Mouse (Mus musculus) neural tube, embryonic 15.5 days (tissue): Measurements from ENCODE around the gene Nlrp4c. TPM values are rescaled to one million over a fixed set of nuclear protein-coding genes. Genes with fewer than 3 reads are reported as not detected.
A peak's percentile ranks its signal among the peaks of the same experiment; 100 is the strongest.

Experiments
- ATAC-seq: fragments of 200-750 bp; cut with Nextera tagmentation; 2 replicates; pipeline ENCODE4 v1.8.0; 2017; ENCODE audit warnings: mild to moderate bottlenecking, moderate TSS enrichment, moderate library complexity; ENCODE audit not compliant: low FRiP score
- H3K27ac ChIP-seq: fragments of 300-500 bp; sonication (generic); replicated peaks from 2 replicates; pipeline ENCODE4 v1.5.1; 2015; ENCODE audit warnings: mild to moderate bottlenecking, inconsistent platforms
- H3K27me3 ChIP-seq: fragments of 300-500 bp; sonication (generic); replicated peaks from 2 replicates; pipeline ENCODE4 v1.6.1; 2015; ENCODE audit warnings: inconsistent platforms
- H3K36me3 ChIP-seq: fragments of 300-500 bp; sonication (generic); 2 replicates; pipeline ENCODE4 v1.6.1; 2015; ENCODE audit warnings: inconsistent platforms
- H3K4me1 ChIP-seq: fragments of 300-500 bp; sonication (generic); 2 replicates; pipeline ENCODE4 v1.6.1; 2015; ENCODE audit warnings: inconsistent platforms
- H3K4me2 ChIP-seq: fragments of 300-500 bp; sonication (generic); 2 replicates; pipeline ENCODE4 v1.6.1; 2015; ENCODE audit warnings: inconsistent platforms, mild to moderate bottlenecking, moderate library complexity
- H3K4me3 ChIP-seq: fragments of 300-500 bp; sonication (generic); replicated peaks from 2 replicates; pipeline ENCODE4 v1.5.1; 2015; ENCODE audit warnings: mild to moderate bottlenecking, inconsistent platforms
- H3K9ac ChIP-seq: fragments of 300-500 bp; sonication (generic); replicated peaks from 2 replicates; pipeline ENCODE4 v1.6.1; 2015; ENCODE audit warnings: mild to moderate bottlenecking, inconsistent platforms
- H3K9me3 ChIP-seq: fragments of 300-500 bp; sonication (generic); replicated peaks from 2 replicates; pipeline ENCODE4 v1.6.1; 2016; ENCODE audit warnings: inconsistent platforms
- WGBS: fragments of 180-500 bp; shearing (Covaris S2); methylation state at CpG from one replicate; pipeline ENCODE4 v1.1.7; 2015; ENCODE audit warnings: mixed read lengths; 5-methylcytosine and 5-hydroxymethylcytosine counted together
- polyA plus RNA-seq: library from polyadenylated mRNA; unstranded; fragments of >200 nt; fragmentation: Nextera tagmentation; extraction: Ambion mirVana; gene quantifications from 2 replicates; pipeline ENCODE4 v1.2.1, GENCODE M21; 2015

Nlrp4c gene
- polyA plus RNA-seq, 1 experiment from 2014 or later, result not detected

DNA sequence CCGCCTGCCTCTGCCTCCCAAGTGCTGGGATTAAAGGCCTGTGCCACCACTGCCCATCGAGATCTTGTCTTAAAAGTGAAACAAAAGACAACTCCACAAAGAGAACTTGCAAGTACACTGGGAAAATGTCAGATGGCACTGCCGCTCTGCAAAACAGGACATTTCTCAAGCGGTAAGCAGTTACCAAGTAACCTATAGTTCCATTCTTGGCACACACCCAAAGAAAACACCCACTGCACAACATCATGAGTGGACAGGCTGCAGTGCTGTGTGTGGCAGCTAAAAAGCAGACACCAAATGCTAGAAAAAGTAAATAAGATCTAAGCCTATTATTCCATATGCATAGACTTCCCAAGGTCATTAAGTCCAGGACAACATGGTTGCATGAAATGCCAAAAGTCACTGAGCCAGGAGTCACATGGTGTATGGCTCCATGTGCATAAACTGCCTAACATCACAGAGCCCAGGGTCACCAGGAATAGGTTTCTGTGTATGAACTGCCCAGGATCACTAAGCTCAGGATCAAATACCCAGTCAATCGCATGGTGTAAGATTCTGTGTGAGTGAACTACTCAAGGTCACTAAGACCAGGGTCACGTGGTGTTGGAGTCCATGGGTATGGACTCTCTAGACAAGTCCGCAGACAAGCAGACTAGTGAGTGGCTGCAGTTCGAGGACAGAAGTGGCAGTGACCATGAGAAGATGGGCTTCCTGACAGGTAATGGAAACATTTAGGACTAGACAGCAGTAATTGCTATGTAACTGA, 100.6 kb downstream of the Nlrp4c start:
- no peak for ATAC-seq
- Histone ChIP-seq H3K36me3 (peaks cover 6% of the 10 kb centered on the region; the same call in 1 of the 2 replicates), H3K4me2 (no peak overlapping the region), H3K4me3 (no peak overlapping the region), H3K27ac (no peak overlapping the region), H3K9ac (no peak overlapping the region), H3K9me3 (no peaks in the 10 kb centered on the region), H3K4me1 (peaks cover 43% of the 10 kb centered on the region), H3K27me3 (no peaks in the 10 kb centered on the region)
- WGBS, result 80% methylated on average over 8 of the region's 8 CpGs

DNA sequence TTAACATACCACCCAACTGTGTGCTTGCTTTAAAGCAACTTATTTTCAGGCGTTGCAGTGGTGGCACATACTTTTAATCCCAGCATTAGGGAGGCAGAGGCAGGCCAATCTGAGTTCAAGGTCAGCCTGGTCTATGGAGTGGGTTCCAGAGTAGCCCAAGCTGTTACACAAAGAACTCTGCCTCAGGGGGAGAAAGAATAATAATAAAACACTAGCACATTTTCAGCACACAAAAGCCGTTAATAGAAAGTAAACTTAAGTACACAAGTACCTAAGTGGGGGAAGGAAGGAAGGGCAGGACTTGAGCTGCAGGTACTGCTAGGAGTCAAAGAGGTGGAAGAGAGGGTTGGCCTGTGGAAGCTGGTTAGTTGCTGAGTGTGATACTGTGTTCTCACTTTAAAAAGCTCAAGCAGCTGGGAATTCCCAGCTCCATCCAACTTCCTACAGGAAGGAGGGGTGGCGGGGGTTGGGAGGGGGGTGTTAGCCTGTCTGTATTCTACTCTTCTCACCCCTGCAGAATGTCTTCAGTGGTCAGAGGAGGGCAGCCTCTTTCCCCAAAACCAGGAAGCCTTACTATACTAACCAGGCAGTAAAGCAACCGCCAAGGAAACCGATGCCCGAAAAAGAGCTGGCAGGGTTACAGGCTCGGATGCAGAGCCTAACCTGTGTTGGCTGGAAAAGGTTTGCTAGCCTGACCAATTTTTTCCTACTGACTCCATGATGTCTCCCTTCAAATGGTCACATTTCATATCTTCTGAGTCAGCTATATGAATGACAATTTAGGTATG, 101.4 kb downstream of the Nlrp4c start:
- 82% methylated on average over 7 of the region's 7 CpGs for WGBS
- ATAC-seq, result no peak
- peak overlapping the region; percentile 33; the same call in 1 of the 2 replicates for H3K27ac ChIP-seq

DNA sequence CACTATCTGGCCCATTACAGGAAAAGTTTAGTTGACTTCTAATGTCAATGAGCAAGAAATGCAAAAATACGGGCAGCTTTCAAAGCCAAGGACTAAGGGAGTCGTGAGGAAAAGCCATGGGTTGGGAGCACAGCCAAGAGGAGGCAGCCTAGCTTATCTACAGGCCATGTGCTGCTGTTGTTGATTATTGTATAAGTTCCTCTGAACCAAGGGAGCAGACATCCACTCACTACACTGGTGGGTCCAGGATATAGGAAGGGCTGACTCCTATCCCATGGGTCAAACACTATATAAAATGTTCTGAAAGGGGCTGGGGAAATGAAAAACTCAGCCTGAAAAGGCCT, 102.0 kb downstream of the Nlrp4c start:
- Histone ChIP-seq H3K27ac (peak overlapping the region; percentile 33; the same call in 1 of the 2 replicates), H3K9me3 (no peaks in the 10 kb centered on the region), H3K4me1 (peaks cover 50% of the 10 kb centered on the region), H3K4me2 (no peak overlapping the region), H3K27me3 (no peaks in the 10 kb centered on the region), H3K4me3 (no peak overlapping the region), H3K9ac (no peak overlapping the region), H3K36me3 (peaks cover 2% of the 10 kb centered on the region; the same call in 1 of the 2 replicates)
- WGBS, result 80% methylated on average over 2 of the region's 2 CpGs
- no peak for ATAC-seq

More for the DNA sequence above, 101.4 kb downstream of the Nlrp4c start:
- Histone ChIP-seq H3K9ac (no peak overlapping the region), H3K4me2 (no peak overlapping the region), H3K4me3 (no peak overlapping the region), H3K36me3 (peaks cover 6% of the 10 kb centered on the region; the same call in 1 of the 2 replicates), H3K4me1 (peaks cover 49% of the 10 kb centered on the region), H3K27me3 (no peaks in the 10 kb centered on the region), H3K9me3 (no peaks in the 10 kb centered on the region)

DNA sequence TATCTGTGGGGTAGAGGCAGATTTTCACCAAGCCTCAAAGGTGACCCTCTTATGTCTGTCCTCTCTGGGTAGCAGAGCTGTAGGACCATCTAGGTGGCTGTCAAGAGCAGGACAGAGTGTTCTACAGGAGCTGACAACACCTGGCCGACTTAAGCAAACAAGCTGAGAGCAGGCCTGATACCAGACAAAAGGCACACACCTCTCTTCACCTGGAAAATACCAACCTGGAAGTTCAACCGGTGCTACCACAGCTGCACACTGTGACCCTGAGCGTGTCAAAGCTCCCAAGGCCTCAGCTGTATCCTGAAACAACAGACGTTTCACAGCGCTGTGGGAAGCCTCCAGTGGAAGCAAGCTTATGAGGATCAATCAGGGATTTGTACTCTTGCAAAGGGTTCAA, 102.7 kb downstream of the Nlrp4c start:
- Histone ChIP-seq H3K4me3 (no peak overlapping the region), H3K27ac (0 out of 2 replicates have a peak overlapping the region, but pooled peaks have one; percentile 33), H3K4me1 (peaks cover 53% of the 10 kb centered on the region), H3K36me3 (no peaks in the 10 kb centered on the region), H3K9me3 (no peaks in the 10 kb centered on the region), H3K27me3 (no peaks in the 10 kb centered on the region), H3K4me2 (no peak overlapping the region), H3K9ac (no peak overlapping the region)
- no peak for ATAC-seq
- WGBS, result 81% methylated on average over 5 of the region's 5 CpGs

DNA sequence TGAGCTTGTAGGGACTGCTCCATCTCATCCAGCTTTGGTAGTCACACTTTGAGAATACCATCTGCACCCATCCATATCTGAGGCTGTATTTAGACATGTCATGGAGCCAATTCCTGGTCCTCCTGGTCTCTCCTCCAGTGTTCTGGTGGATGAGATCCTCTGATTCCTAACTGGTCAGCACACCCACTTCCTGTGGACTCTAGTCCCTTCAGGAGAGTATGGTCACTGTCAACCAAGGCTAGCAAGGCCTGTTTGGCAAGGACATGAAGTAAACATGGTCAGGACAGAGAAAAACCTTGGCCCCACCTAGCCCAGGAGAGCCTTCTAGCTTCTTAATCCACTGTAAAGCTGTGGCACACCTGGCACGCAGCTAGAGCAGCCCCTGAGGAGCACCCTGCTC, 106.3 kb downstream of the Nlrp4c start:
- Histone ChIP-seq H3K27me3 (no peaks in the 10 kb centered on the region), H3K4me3 (no peak overlapping the region), H3K9ac (no peak overlapping the region), H3K27ac (no peak overlapping the region), H3K4me1 (peaks cover 60% of the 10 kb centered on the region), H3K9me3 (no peaks in the 10 kb centered on the region), H3K4me2 (no peak overlapping the region), H3K36me3 (no peaks in the 10 kb centered on the region)
- 92% methylated on average over 1 of the region's 1 CpGs for WGBS
- ATAC-seq, result no peak

DNA sequence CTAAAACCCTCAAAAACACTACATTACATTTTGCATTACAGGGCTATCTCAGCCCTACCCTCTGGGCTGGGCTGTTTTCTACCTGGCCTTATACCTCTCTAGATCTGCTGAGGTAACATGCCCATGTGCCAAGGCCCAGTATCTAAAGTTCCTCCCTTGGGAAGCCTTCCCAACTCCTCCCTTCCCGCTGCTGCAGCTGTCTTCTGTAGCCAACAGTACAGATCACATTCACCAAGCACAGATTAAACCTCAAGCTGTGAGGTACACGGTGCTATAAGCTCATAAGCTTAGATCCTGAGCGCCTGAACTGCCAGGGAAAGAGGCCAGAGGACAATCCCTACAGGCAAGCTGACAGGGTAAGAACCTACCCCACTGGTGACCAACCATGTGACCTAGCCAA, 107.1 kb downstream of the Nlrp4c start:
- 81% methylated on average over 3 of the region's 3 CpGs for WGBS
- peaks cover 62% of the 10 kb centered on the region for H3K4me1 ChIP-seq

DNA sequence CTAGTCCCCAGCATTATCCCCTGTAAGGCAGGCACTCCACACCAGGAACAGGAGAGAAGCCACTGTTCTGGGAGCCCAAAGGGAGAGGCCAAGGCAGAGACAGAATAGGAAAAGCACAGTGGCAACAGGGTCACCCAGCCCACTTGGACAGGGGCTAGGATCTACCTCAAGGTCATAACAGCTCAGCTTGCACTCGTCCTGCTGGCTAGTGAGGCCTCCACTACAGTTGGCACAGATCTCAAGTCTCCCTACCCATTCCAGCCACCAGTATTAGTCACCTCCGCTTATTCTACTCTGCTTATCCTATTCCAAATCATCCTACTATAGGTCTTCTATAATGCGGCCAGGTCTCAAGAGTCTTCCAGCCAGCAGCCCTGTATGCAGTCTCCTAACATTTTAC, 108.2 kb downstream of the Nlrp4c start:
- Histone ChIP-seq H3K4me2 (no peak overlapping the region), H3K27me3 (no peaks in the 10 kb centered on the region), H3K4me1 (peaks cover 59% of the 10 kb centered on the region), H3K27ac (no peak overlapping the region), H3K36me3 (no peaks in the 10 kb centered on the region), H3K9me3 (no peaks in the 10 kb centered on the region), H3K4me3 (no peak overlapping the region), H3K9ac (no peak overlapping the region)
- 95% methylated on average over 3 of the region's 3 CpGs for whole genome bisulfite sequencing
- ATAC-seq, result no peak

More for the DNA sequence above, 107.1 kb downstream of the Nlrp4c start:
- H3K9me3 ChIP-seq, result no peaks in the 10 kb centered on the region
- H3K27me3 ChIP-seq, result no peaks in the 10 kb centered on the region
- no peak overlapping the region for H3K4me2 ChIP-seq
- no peak overlapping the region for H3K27ac ChIP-seq
- ATAC-seq, result no peak
- no peaks in the 10 kb centered on the region for H3K36me3 ChIP-seq
- no peak overlapping the region for H3K4me3 ChIP-seq
- H3K9ac ChIP-seq, result no peak overlapping the region

DNA sequence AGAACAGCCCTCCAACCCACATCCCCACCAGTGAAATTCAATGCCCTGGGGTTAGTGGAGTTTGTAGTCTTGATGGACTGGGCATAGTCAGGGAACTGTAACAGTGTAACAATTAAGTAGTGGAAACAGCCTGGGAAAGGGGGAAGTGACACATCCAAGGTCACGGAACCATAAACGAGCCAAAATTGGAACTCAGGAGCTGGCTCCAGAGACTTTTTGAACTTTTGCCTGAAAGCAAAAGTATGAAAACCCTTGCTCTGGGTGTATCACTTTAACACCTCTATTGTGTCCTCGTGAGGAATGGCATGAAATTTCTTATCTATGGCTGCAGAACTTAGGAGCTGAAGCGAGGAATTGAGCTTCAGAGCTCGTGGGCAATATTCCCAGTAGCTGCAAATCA, 109.2 kb downstream of the Nlrp4c start:
- Histone ChIP-seq H3K27me3 (no peaks in the 10 kb centered on the region), H3K9ac (peak overlapping the region; percentile 89), H3K27ac (peak overlapping the region; percentile 98; the same call in 1 of the 2 replicates), H3K4me3 (peak overlapping the region; percentile 86), H3K9me3 (no peaks in the 10 kb centered on the region), H3K4me1 (peaks cover 49% of the 10 kb centered on the region), H3K4me2 (peak overlapping the region; percentile 91), H3K36me3 (no peaks in the 10 kb centered on the region)
- WGBS, result 83% methylated on average over 5 of the region's 5 CpGs
- no peak for ATAC-seq

Other genes starting within 250 kb of the Nlrp4c start
- gene Vmn1r63, start 239.7 kb upstream of the Nlrp4c start, polyA plus RNA-seq, result not detected in 2 replicates
- gene Vmn1r64, start 160.6 kb upstream of the Nlrp4c start, polyA plus RNA-seq, result not detected in 2 replicates
- gene Vmn1r65, start 34.2 kb upstream of the Nlrp4c start, polyA plus RNA-seq, result not detected in 2 replicates
- 26.0 and 28.6 TPM in 2 replicates for gene Zfp787, start 110.8 kb downstream of the Nlrp4c start, polyA plus RNA-seq
- 80.3 and 86.4 TPM in 2 replicates for gene Zfp444, start 127.1 kb downstream of the Nlrp4c start, polyA plus RNA-seq
- not detected in 2 replicates for gene Galp, start 151.9 kb downstream of the Nlrp4c start, polyA plus RNA-seq
- not detected in 2 replicates for gene Zscan5b, start 177.1 kb downstream of the Nlrp4c start, polyA plus RNA-seq
- gene Epp13, start 207.5 kb downstream of the Nlrp4c start, polyA plus RNA-seq, result 0.37 TPM in 1 of 2 replicates, not detected in the other
- gene Zfp667, start 241.4 kb downstream of the Nlrp4c start, polyA plus RNA-seq, result 14.3 and 16.2 TPM in 2 replicates